Mouse (Mus musculus): ENCODE results near the gene Mdfic. TPM values are rescaled to one million over a fixed set of nuclear protein-coding genes. Genes with fewer than 3 reads are reported as not detected.
A peak's percentile ranks its signal among the peaks of the same experiment; 100 is the strongest.
"Not testable (repeated sequence)": the region's sequence is repeated elsewhere in the genome, so short reads cannot be mapped to it uniquely, and the experiment has no call there.

The Mdfic gene
- total and polyA plus RNA-seq, 3 experiments: 0.05 TPM; not detected in 2

- H3K9me3 ChIP-seq (replicated peaks): 0 out of 2 replicates have a peak, but pooled peaks cover under 1% of the 10 kb centered on the region
- H3K27me3 ChIP-seq (ENCODE audit: insufficient read depth, low read length): no peaks in the 10 kb centered on the region
- no peaks in the 10 kb centered on the region for H3K36me3 ChIP-seq (replicated peaks)
- no peaks in the 10 kb centered on the region for H3K4me1 ChIP-seq (ENCODE audit: insufficient read depth, low read depth, low read length)
- no peak overlapping the region for H3K4me3 ChIP-seq (ENCODE audit: low read depth, low read length)
- ATAC-seq (ENCODE audit: extremely low read depth, insufficient number of reproducible peaks, low FRiP score, poor library complexity, severe bottlenecking): no peak
- no peak for DNase-seq (ENCODE audit: low spot score)
- TF ChIP-seq TAL1 (conservative IDR thresholded peaks at IDR 0.05; ENCODE audit: low read depth, low read length) (no peak), GATA1 (IDR thresholded peaks at IDR 0.05; ENCODE audit: borderline replicate concordance, low read length) (no peak), GATA2 (IDR thresholded peaks at IDR 0.05; ENCODE audit: borderline replicate concordance, low read depth, low read length) (no peak), POLR2AphosphoS5 (IDR thresholded peaks at IDR 0.05; ENCODE audit: insufficient replicate concordance, low read depth, low read length) (no peak)
These were observed 5.2 kb upstream of the Mdfic start for GRCm38 (mm10) chr6:15714996-15715844.

DNA sequence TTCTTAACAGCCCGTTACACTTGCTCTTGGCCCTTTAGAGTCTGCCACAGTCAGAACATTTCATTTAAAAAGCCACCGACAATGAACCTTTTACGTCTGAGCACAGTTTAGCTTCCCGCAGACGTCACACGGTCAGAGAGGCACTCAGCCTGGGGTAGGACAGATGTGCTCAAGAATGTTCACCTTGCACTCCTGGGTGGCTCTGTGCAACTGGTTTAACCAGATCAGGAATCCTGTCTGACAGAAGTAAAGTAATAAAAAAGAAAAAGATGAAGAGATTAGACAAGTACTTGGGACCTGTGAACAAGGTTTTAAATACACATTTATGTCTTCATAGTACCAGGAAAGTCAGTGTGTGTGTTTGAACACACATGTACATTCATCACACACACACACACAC lies 542 bp upstream of the Mdfic start:
- Histone ChIP-seq H3K4me1 (ENCODE audit: insufficient read depth, low read depth, low read length) (no peaks in the 10 kb centered on the region), H3K27me3 (ENCODE audit: insufficient read depth, low read length) (no peaks in the 10 kb centered on the region), H3K4me3 (ENCODE audit: low read depth, low read length) (no peak overlapping the region), H3K36me3 (replicated peaks) (no peaks in the 10 kb centered on the region), H3K9me3 (replicated peaks) (peaks cover 11% of the 10 kb centered on the region)
- TF ChIP-seq CTCF (IDR thresholded peaks at IDR 0.05; ENCODE audit: low read depth, low read length): no peak
- TF ChIP-seq POLR2AphosphoS5 (IDR thresholded peaks at IDR 0.05; ENCODE audit: insufficient replicate concordance, low read depth, low read length): no peak
- no peak for TF ChIP-seq GATA2 (IDR thresholded peaks at IDR 0.05; ENCODE audit: borderline replicate concordance, low read depth, low read length)
- TF ChIP-seq GATA1 (IDR thresholded peaks at IDR 0.05; ENCODE audit: borderline replicate concordance, low read length): no peak
- TF ChIP-seq TAL1 (conservative IDR thresholded peaks at IDR 0.05; ENCODE audit: low read depth, low read length): no peak
- DNase-seq (ENCODE audit: low spot score) (no peak), ATAC-seq (ENCODE audit: extremely low read depth, insufficient number of reproducible peaks, low FRiP score, poor library complexity, severe bottlenecking) (no peak)

- H3K4me3 ChIP-seq (ENCODE audit: low read depth, low read length): 0 out of 2 replicates have a peak overlapping the region, but pooled peaks have one; percentile 4
- H3K27me3 ChIP-seq (ENCODE audit: insufficient read depth, low read length): no peaks in the 10 kb centered on the region
- no peaks in the 10 kb centered on the region for H3K4me1 ChIP-seq (ENCODE audit: insufficient read depth, low read depth, low read length)
- DNase-seq (ENCODE audit: low spot score) (no peak), ATAC-seq (ENCODE audit: extremely low read depth, insufficient number of reproducible peaks, low FRiP score, poor library complexity, severe bottlenecking) (no peak)
- TF ChIP-seq POLR2AphosphoS5 (IDR thresholded peaks at IDR 0.05; ENCODE audit: insufficient replicate concordance, low read depth, low read length) (no peak), GATA2 (IDR thresholded peaks at IDR 0.05; ENCODE audit: borderline replicate concordance, low read depth, low read length) (no peak), TAL1 (conservative IDR thresholded peaks at IDR 0.05; ENCODE audit: low read depth, low read length) (no peak), GATA1 (IDR thresholded peaks at IDR 0.05; ENCODE audit: borderline replicate concordance, low read length) (no peak), CTCF (IDR thresholded peaks at IDR 0.05; ENCODE audit: low read depth, low read length) (no peak)
- H3K9me3 ChIP-seq (replicated peaks): peaks cover 11% of the 10 kb centered on the region
- no peaks in the 10 kb centered on the region for H3K36me3 ChIP-seq (replicated peaks)
These were observed 606 bp downstream of the Mdfic start for GRCm38 (mm10) chr6:15720818-15721715.

GRCm38 (mm10) chr6:15721716-15722031 lies 1.2 kb downstream of the Mdfic start:
- H3K27me3 ChIP-seq (ENCODE audit: insufficient read depth, low read length): no peaks in the 10 kb centered on the region
- peaks cover 11% of the 10 kb centered on the region for H3K9me3 ChIP-seq (replicated peaks)
- H3K4me1 ChIP-seq (ENCODE audit: insufficient read depth, low read depth, low read length): no peaks in the 10 kb centered on the region
- H3K36me3 ChIP-seq (replicated peaks): no peaks in the 10 kb centered on the region
- TF ChIP-seq TAL1 (conservative IDR thresholded peaks at IDR 0.05; ENCODE audit: low read depth, low read length) (no peak), GATA1 (IDR thresholded peaks at IDR 0.05; ENCODE audit: borderline replicate concordance, low read length) (no peak), GATA2 (IDR thresholded peaks at IDR 0.05; ENCODE audit: borderline replicate concordance, low read depth, low read length) (no peak), POLR2AphosphoS5 (IDR thresholded peaks at IDR 0.05; ENCODE audit: insufficient replicate concordance, low read depth, low read length) (no peak), CTCF (IDR thresholded peaks at IDR 0.05; ENCODE audit: low read depth, low read length) (no peak)
- ATAC-seq (ENCODE audit: extremely low read depth, insufficient number of reproducible peaks, low FRiP score, poor library complexity, severe bottlenecking) (no peak), DNase-seq (ENCODE audit: low spot score) (no peak)
- H3K4me3 ChIP-seq (ENCODE audit: low read depth, low read length): no peak overlapping the region

DNA sequence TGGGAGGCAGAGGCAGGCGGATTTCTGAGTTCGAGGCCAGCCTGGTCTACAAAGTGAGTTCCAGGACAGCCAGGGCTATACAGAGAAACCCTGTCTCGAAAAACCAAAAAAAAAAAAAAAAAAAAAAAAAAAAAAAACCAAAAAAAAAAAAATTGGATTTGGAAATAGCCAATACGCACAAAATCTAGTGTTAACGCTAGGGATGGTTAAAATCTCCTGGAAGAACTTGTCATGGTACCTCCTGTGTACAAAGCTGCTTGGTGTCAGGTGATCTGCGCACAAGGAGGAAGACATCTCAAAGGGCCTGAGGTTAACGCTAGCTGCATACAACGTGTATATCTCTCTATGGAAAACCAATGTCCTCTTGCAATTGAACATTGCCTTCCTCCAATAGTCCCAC lies 2.2 kb downstream of the Mdfic start:
- H3K27me3 ChIP-seq (ENCODE audit: insufficient read depth, low read length); H3K4me3 ChIP-seq (ENCODE audit: low read depth, low read length); DNase-seq (ENCODE audit: low spot score); H3K36me3 ChIP-seq (replicated peaks); ATAC-seq (ENCODE audit: extremely low read depth, insufficient number of reproducible peaks, low FRiP score, poor library complexity, severe bottlenecking); H3K4me1 ChIP-seq (ENCODE audit: insufficient read depth, low read depth, low read length): not testable (repeated sequence)
- peaks cover 11% of the 10 kb centered on the region for H3K9me3 ChIP-seq (replicated peaks)

GRCm38 (mm10) chr6:15724304-15724703 lies 3.8 kb downstream of the Mdfic start:
- Histone ChIP-seq H3K4me3 (ENCODE audit: low read depth, low read length) (no peak overlapping the region), H3K36me3 (replicated peaks) (no peaks in the 10 kb centered on the region), H3K27me3 (ENCODE audit: insufficient read depth, low read length) (no peaks in the 10 kb centered on the region), H3K4me1 (ENCODE audit: insufficient read depth, low read depth, low read length) (no peaks in the 10 kb centered on the region), H3K9me3 (replicated peaks) (peaks cover 11% of the 10 kb centered on the region)
- ATAC-seq (ENCODE audit: extremely low read depth, insufficient number of reproducible peaks, low FRiP score, poor library complexity, severe bottlenecking) (no peak), DNase-seq (ENCODE audit: low spot score) (no peak)
- no peak for TF ChIP-seq TAL1 (conservative IDR thresholded peaks at IDR 0.05; ENCODE audit: low read depth, low read length)

All from G1E (cell line).